Mouse (Mus musculus) gastrocnemius, postnatal 10 days (tissue): ENCODE results near the gene Trim80. TPM values are rescaled to one million over a fixed set of nuclear protein-coding genes. Genes with fewer than 3 reads are reported as not detected.

Source experiments
- microRNA-seq, 2 experiments: library from miRNA; unstranded; fragments of <30 nt; microRNA quantifications; one replicate each; pipeline ENCODE4 v1.2.0; 2021
- total RNA-seq, 2 experiments: library from RNA; stranded (reverse); gene quantifications; 2 replicates each; pipeline ENCODE4 v1.2.3; 2021

The Trim80 gene
- total RNA-seq, 2 experiments from 2014 or later, result not detected

Small RNA genes within 50 kb of the gene (microRNA-seq; reads per million reads assigned to microRNA genes)
- gene Mir3968, result 0.25 to 0.64 reads per million in 2 experiments

Other genes starting within 250 kb of the Trim80 start
- under 1 TPM; 0.05 to 0.16 TPM for gene Grin2c, start 173.3 kb upstream of the Trim80 start, total RNA-seq
- gene Fdxr, start 163.5 kb upstream of the Trim80 start, total RNA-seq, result 1 to 10 TPM; 5.0 to 5.7 TPM
- gene Fads6, start 142.9 kb upstream of the Trim80 start, total RNA-seq, result 1 to 10 TPM in 1 of 2 experiments, under 1 TPM in 1; 0.86 to 1.1 TPM
- not detected for gene Otop2, start 133.4 kb upstream of the Trim80 start, total RNA-seq
- gene Ush1g, start 118.5 kb upstream of the Trim80 start, total RNA-seq, result under 1 TPM; 0.09 to 0.16 TPM
- not detected for gene Otop3, start 105.8 kb upstream of the Trim80 start, total RNA-seq
- 1 to 10 TPM; 5.7 to 6.1 TPM for gene Hid1, start 72.8 kb upstream of the Trim80 start, total RNA-seq
- gene Cdr2l, start 58.6 kb upstream of the Trim80 start, total RNA-seq, result 10 to 100 TPM in 1 of 2 experiments, 1 to 10 TPM in 1; 9.8 to 17.0 TPM
- gene Mrpl58, start 36.8 kb upstream of the Trim80 start, total RNA-seq, result 100 to 1,000 TPM in 1 of 2 experiments, 10 to 100 TPM in 1; 89.1 to 100 TPM
- gene Atp5h, start 20.6 kb upstream of the Trim80 start, total RNA-seq, result 1,000 to 10,000 TPM; 1,026 to 1,088 TPM
- 10 to 100 TPM; 16.2 to 19.4 TPM for gene Kctd2, start 20.4 kb upstream of the Trim80 start, total RNA-seq
- not detected for gene Slc16a5, start 21.9 kb downstream of the Trim80 start, total RNA-seq
- gene Armc7, start 35.1 kb downstream of the Trim80 start, total RNA-seq, result 1 to 10 TPM; 1.2 to 2.4 TPM
- gene Nt5c, start 51.3 kb downstream of the Trim80 start, total RNA-seq, result 10 to 100 TPM; 17.3 to 19.0 TPM
- gene Jpt1, start 73.8 kb downstream of the Trim80 start, total RNA-seq, result 100 to 1,000 TPM; 132 to 134 TPM
- gene Sumo2, start 95.7 kb downstream of the Trim80 start, total RNA-seq, result 100 to 1,000 TPM; 182 to 195 TPM
- 10 to 100 TPM; 23.5 to 33.2 TPM for gene Nup85, start 123.9 kb downstream of the Trim80 start, total RNA-seq
- gene Mrps7, start 163.4 kb downstream of the Trim80 start, total RNA-seq, result 10 to 100 TPM; 61.1 to 71.6 TPM
- gene Gga3, start 163.5 kb downstream of the Trim80 start, total RNA-seq, result 10 to 100 TPM in 1 of 2 experiments, 1 to 10 TPM in 1; 9.3 to 21.6 TPM
- gene Mif4gd, start 172.4 kb downstream of the Trim80 start, total RNA-seq, result 10 to 100 TPM; 38.3 to 38.7 TPM
- gene Slc25a19, start 187.8 kb downstream of the Trim80 start, total RNA-seq, result 10 to 100 TPM; 39.7 to 40.0 TPM